Mouse (Mus musculus) ES-E14 (cell line): ENCODE measurements at regions not wholly inside any gene's neighbourhood (a gene's known extent, or its start where the extent isn't known, plus 50 kb on each side); places are given as distances from the start of the nearest gene placed in this dataset.

ENCODE experiments used
- DNase-seq: peaks from one replicate; pipeline ENCODE4 v3.0.0-alpha.2; 2013; ENCODE audit warnings: low read depth, low spot score
- H3K27ac ChIP-seq: 2 replicates; pipeline ENCODE4 v1.5.1; 2012; ENCODE audit warnings: low read depth, mild to moderate bottlenecking, low read length, moderate library complexity, mixed read lengths; ENCODE audit not compliant: poor library complexity, insufficient read depth, severe bottlenecking
- H3K36me3 ChIP-seq: 2 replicates; pipeline ENCODE4 v1.6.1; 2012; ENCODE audit warnings: mild to moderate bottlenecking, low read length, moderate library complexity, mixed read lengths; ENCODE audit not compliant: control insufficient read depth, poor library complexity, insufficient read depth, severe bottlenecking
- H3K4me1 ChIP-seq, 2 experiments: fragments of 150-350 bp in 1 of 2; sonication (generic) in 1 of 2; 2 replicates each; pipeline ENCODE4 v1.6.1; 2012; ENCODE audit warnings: low read length in 2 of 2, mild to moderate bottlenecking in 1 of 2, mixed read lengths in 1 of 2; ENCODE audit not compliant: control insufficient read depth in 2 of 2, insufficient read depth in 2 of 2, poor library complexity in 1 of 2
- H3K4me3 ChIP-seq, 2 experiments: fragments of 150-350 bp in 1 of 2; sonication (generic) in 1 of 2; 2 replicates each; pipeline ENCODE4 v1.5.1; 2012; ENCODE audit warnings: low read length in 2 of 2, low read depth in 1 of 2, mild to moderate bottlenecking in 1 of 2, mixed read lengths in 1 of 2; ENCODE audit not compliant: insufficient read depth in 1 of 2, poor library complexity in 1 of 2, severe bottlenecking in 1 of 2
- H3K9ac ChIP-seq: 2 replicates; pipeline ENCODE4 v1.6.1; 2012; ENCODE audit warnings: low read depth, mild to moderate bottlenecking, low read length, mixed read lengths; ENCODE audit not compliant: poor library complexity, insufficient read depth, severe bottlenecking
- H3K9me3 ChIP-seq: fragments of 150-350 bp; sonication (generic); 2 replicates; pipeline ENCODE4 v1.6.1; 2012; ENCODE audit warnings: low read depth, mild to moderate bottlenecking, low read length; ENCODE audit not compliant: control insufficient read depth, insufficient read depth
- CHD2 ChIP-seq: IDR thresholded peaks from 2 replicates; pipeline ENCODE4 v1.6.1; 2014; ENCODE audit warnings: mild to moderate bottlenecking, low read depth, low read length, inconsistent platforms
- HCFC1 ChIP-seq: IDR thresholded peaks from 2 replicates; pipeline ENCODE4 v1.6.1; 2012; ENCODE audit warnings: low read length, inconsistent platforms, borderline replicate concordance; ENCODE audit not compliant: insufficient read depth
- MAFK ChIP-seq: IDR thresholded peaks from 2 replicates; pipeline ENCODE4 v1.6.1; 2014; ENCODE audit warnings: mild to moderate bottlenecking, low read depth, low read length, inconsistent platforms; ENCODE audit not compliant: insufficient read depth
- ZC3H11A ChIP-seq: IDR thresholded peaks from 2 replicates; pipeline ENCODE4 v1.6.1; 2012; ENCODE audit warnings: low read depth, mild to moderate bottlenecking, inconsistent platforms, low read length, borderline replicate concordance
- ZNF384 ChIP-seq: IDR thresholded peaks from 2 replicates; pipeline ENCODE4 v1.6.1; 2012; ENCODE audit warnings: low read depth, low read length, inconsistent platforms
- in situ Hi-C, 2 experiments: fragments of 600-800 bp; cut with MboI; formaldehyde crosslinking; loops; one replicate each; pipeline ENCODE4 v1.15.1; 2025; ENCODE audit warnings: low sequenced_read_pairs in 2 of 2, inconsistent platforms in 1 of 2; ENCODE audit not compliant: unreplicated experiment in 2 of 2

DNA sequence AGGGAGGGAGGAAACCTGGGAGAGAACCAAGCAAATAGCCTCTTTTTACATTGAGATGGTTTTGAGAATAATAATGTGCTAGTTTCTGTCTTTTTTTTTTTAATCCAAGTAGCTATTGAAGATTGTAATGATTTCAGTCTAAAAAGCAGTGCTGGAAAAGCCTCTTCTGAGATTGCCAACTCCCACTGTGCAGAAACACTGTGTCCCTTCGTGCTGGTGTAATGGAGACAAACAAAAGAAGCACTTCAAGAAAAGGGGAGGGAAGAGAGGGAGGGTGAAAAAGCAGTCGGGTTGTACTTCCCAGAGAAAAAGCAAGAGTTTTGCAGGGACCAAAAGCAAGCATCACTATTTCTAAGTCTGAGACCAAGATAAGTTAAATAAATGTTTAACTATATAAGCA lies 669.4 kb upstream of the Mms22l start:
- in situ Hi-C loops: no loop called here
- no peak overlapping the region for H3K27ac ChIP-seq
- TF ChIP-seq ZNF384: no peak
- no peak for TF ChIP-seq HCFC1
- no peak for TF ChIP-seq ZC3H11A
- TF ChIP-seq CHD2: no peak
- no peak for TF ChIP-seq MAFK
- H3K36me3 ChIP-seq: no peaks in the 10 kb centered on the region
- H3K4me3 ChIP-seq: no peak overlapping the region
- H3K9me3 ChIP-seq: no peaks in the 10 kb centered on the region
- H3K4me1 ChIP-seq: no peaks in the 10 kb centered on the region
- no peak overlapping the region for H3K9ac ChIP-seq
- no peak for DNase-seq

DNA sequence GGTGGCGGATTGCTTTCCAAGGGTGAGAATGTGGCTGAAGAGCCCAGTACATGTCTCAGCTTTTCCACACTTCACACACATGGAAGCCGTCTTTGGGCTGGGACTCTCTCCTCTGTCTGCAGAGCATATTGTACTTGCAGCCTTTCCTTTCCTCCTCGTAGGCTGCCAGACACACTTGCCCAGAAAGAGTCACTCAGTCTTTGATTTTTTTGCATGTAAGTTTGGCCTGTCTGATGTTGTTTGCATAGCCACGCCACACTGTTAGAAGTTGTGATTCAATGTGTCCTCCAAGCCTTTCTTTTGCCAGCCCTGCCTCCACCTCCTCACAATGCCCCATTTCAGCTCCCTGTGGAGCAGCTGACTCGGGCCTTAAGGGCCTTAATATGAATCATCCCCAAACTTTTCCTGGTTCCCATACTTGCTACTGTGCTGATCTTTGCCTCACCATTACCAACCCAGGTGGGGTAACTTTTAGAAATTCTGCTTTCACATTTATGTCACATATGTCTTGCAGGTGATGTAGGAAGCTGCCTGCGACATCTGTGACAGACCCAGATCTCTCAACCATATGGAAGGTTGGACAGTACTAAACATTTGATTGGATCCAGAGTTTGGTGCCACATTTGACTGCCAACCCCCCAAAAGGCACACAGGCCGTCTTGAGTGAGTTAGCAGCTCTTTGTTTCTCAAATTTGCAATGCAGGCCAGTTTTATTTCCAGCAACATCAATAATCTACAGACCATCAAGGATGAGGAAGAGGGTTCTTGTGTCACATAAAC lies 663.7 kb upstream of the Mms22l start:
- Histone ChIP-seq H3K4me3 (no peak overlapping the region), H3K27ac (no peak overlapping the region), H3K9me3 (no peaks in the 10 kb centered on the region), H3K36me3 (no peaks in the 10 kb centered on the region), H3K4me1 (no peaks in the 10 kb centered on the region), H3K9ac (no peak overlapping the region)
- in situ Hi-C loops: no loop called here
- no peak for TF ChIP-seq ZNF384
- TF ChIP-seq MAFK: no peak
- no peak for TF ChIP-seq CHD2
- no peak for TF ChIP-seq HCFC1
- DNase-seq: no peak

DNA sequence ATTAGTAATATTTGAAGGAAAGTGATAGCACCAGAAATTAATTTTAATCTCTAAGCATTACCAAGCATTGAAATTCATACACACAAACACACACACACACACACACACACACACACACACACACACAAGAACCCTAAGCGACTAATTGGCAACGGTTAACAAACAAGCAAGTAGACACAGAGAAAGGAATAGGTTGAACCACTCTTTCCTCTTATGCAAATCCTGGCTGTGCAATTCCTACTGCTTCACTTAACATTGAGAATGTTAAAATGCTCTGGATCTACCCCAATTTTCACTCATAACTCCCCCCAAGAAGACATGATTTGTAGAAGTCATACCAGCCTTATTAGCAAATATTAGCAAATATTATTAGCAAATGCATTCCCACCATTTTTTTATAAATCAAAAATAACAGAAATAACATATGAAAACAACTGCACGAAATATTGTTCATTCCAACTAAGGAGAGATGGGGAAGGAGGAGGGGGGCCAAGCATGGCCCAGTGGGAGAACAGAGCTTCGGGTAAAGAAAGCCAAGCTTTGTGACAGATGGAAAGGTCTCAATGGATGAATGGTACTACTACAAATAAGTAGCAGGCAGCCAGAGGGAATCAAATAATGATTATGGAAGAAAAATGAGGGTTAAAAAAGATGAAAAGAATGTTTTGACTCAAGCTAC lies 652.5 kb upstream of the Mms22l start:
- no peak for DNase-seq
- H3K27ac ChIP-seq: no peak overlapping the region
- TF ChIP-seq HCFC1 (no peak), ZNF384 (no peak), MAFK (no peak), CHD2 (no peak), ZC3H11A (no peak)
- H3K4me3 ChIP-seq: no peak overlapping the region
- no peaks in the 10 kb centered on the region for H3K9me3 ChIP-seq
- in situ Hi-C loops: no loop called here
- H3K4me1 ChIP-seq: no peaks in the 10 kb centered on the region
- no peaks in the 10 kb centered on the region for H3K36me3 ChIP-seq
- H3K9ac ChIP-seq: no peak overlapping the region

DNA sequence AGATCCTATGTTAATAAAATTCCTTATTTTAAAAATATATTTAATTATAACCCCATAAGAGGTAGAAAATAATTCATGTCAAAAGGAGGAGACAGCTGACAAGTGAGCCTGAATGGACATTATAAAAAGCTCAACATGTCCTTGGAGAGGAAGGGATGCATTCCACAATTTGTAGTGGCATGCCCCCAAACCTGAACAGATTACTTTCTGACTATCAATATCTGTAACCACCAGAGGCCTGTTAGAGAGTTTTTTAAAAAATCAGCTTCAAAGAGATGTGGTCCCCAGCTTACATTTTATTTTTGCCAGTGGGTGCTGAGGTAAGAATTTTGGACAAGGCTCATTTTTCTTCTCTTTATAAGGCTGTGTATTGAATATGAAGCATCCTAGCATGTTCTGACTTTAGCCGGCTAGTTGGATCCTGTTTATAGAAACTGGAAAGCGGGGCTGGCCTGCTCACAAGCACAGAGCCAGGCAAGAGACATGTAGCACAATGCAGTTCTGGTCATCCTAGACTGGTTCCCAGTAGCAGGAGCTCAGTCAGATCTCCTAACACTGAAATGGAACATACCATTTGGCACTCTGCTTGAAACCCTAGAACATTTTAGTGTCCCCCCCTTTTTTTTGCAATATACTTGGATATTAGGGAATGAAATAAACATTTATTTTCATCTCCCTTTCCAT lies 651.8 kb upstream of the Mms22l start:
- Histone ChIP-seq H3K4me1 (no peaks in the 10 kb centered on the region), H3K36me3 (no peaks in the 10 kb centered on the region), H3K27ac (no peak overlapping the region), H3K4me3 (no peak overlapping the region), H3K9me3 (no peaks in the 10 kb centered on the region), H3K9ac (no peak overlapping the region)
- in situ Hi-C loops: no loop called here
- no peak for TF ChIP-seq HCFC1
- DNase-seq: no peak
